Mouse (Mus musculus) limb, embryonic 13.5 days (tissue): Measurements from ENCODE around the gene Krtcap3. TPM values are rescaled to one million over a fixed set of nuclear protein-coding genes. Genes with fewer than 3 reads are reported as not detected.

Source experiments
- ATAC-seq: fragments of 200-750 bp; cut with Nextera tagmentation; 2 replicates; pipeline ENCODE4 v1.8.0; 2017; ENCODE audit warnings: low read depth, moderate number of reproducible peaks, moderate TSS enrichment; ENCODE audit not compliant: low FRiP score
- H3K27ac ChIP-seq: fragments of 300-500 bp; sonication (generic); 2 replicates; pipeline ENCODE4 v1.5.1; 2015; ENCODE audit warnings: inconsistent platforms, mild to moderate bottlenecking, moderate library complexity
- H3K27me3 ChIP-seq: fragments of 300-500 bp; sonication (generic); 2 replicates; pipeline ENCODE4 v1.6.1; 2015; ENCODE audit warnings: mild to moderate bottlenecking, inconsistent platforms
- H3K36me3 ChIP-seq: fragments of 300-500 bp; sonication (generic); 2 replicates; pipeline ENCODE4 v1.6.1; 2015; ENCODE audit warnings: inconsistent platforms, mild to moderate bottlenecking, moderate library complexity
- H3K4me1 ChIP-seq: fragments of 300-500 bp; sonication (generic); 2 replicates; pipeline ENCODE4 v1.6.1; 2015; ENCODE audit warnings: inconsistent platforms
- H3K4me2 ChIP-seq: fragments of 300-500 bp; sonication (generic); replicated peaks from 2 replicates; pipeline ENCODE4 v1.6.1; 2015; ENCODE audit warnings: inconsistent platforms, mild to moderate bottlenecking, moderate library complexity
- H3K4me3 ChIP-seq: fragments of 300-500 bp; sonication (generic); 2 replicates; pipeline ENCODE4 v1.5.1; 2015; ENCODE audit warnings: moderate library complexity, mild to moderate bottlenecking, inconsistent platforms
- H3K9ac ChIP-seq: fragments of 300-500 bp; sonication (generic); 2 replicates; pipeline ENCODE4 v1.6.1; 2015; ENCODE audit warnings: mild to moderate bottlenecking, inconsistent platforms
- H3K9me3 ChIP-seq: fragments of 300-500 bp; sonication (generic); 2 replicates; pipeline ENCODE4 v1.6.1; 2016; ENCODE audit warnings: inconsistent platforms
- WGBS: fragments of 180-500 bp; shearing (Covaris S2); methylation state at CpG from one replicate; pipeline ENCODE4 v1.1.7; 2015; 5-methylcytosine and 5-hydroxymethylcytosine counted together
- polyA plus RNA-seq: library from polyadenylated mRNA; unstranded; fragments of >200 nt; fragmentation: Nextera tagmentation; extraction: Ambion mirVana; gene quantifications from 2 replicates; pipeline ENCODE4 v1.2.1, GENCODE M21; 2015

Gene Krtcap3
- polyA plus RNA-seq, 1 experiment from 2014 or later: 16.1 TPM

DNA sequence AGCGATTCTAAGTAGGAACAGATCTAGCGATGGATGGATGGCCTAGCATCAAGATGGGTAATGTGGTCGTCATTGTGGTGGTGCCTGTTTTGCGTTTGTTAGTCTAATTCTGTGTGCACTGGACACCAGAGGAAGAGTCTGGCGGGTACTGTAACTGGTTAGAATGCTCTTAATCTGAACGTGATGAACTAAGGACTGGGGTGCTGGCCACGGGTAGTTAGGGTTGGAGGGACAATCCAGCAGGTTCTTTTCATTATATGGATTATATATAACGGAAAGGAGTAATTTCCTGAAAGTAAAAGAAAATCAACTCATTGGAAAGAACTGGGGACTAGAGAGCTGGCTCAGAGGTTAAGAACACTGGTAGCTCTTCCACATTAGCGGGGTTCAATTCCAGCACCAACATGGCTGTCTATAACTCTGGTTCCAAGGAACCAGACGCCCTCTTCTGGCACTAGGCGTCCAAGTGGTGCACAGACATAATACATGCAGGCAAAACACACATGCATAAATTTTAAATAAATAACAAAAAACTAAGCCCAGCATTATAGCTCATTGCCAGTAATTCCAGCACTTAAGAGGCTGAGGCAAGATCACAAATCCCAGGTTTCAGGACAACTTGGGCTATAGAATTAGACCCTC is 30.1 kb upstream of the Krtcap3 start:
- WGBS: 15% methylated on average over 11 of the region's 11 CpGs
- no peak for ATAC-seq
- no peaks in the 10 kb centered on the region for H3K9me3 ChIP-seq

DNA sequence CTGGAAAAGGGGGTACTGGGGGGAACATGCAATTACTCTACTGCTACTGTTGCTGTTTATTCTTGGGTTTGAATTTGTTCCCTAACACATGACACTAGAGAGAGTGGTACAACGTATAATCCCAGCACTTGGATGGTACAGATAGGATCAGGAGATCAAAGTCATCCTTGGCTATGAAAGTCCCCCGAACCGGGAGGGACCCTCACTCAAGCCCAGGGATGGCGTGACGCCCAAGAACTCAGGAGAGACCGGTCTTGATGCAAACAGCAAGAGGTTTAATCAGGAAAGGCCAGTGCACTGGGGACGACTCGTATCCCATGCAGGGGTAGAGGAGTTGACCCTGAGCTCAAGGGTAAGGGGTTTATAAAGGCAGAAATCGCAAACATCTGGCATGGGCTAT is 28.8 kb upstream of the Krtcap3 start:
- Histone ChIP-seq H3K4me3 (no peak overlapping the region), H3K9me3 (no peaks in the 10 kb centered on the region), H3K36me3 (no peaks in the 10 kb centered on the region), H3K4me2 (no peak overlapping the region), H3K27me3 (no peaks in the 10 kb centered on the region), H3K9ac (no peak overlapping the region), H3K27ac (no peak overlapping the region), H3K4me1 (peaks cover 9% of the 10 kb centered on the region)
- no peak for ATAC-seq
- WGBS: 87% methylated on average over 9 of the region's 9 CpGs

More for the DNA sequence above, 30.1 kb upstream of the Krtcap3 start:
- H3K4me1 ChIP-seq: peaks cover 9% of the 10 kb centered on the region
- H3K4me2 ChIP-seq: peak overlapping the region; percentile 76
- H3K36me3 ChIP-seq: no peaks in the 10 kb centered on the region
- peak overlapping the region; percentile 92 for H3K27ac ChIP-seq
- peak overlapping the region; percentile 76 for H3K9ac ChIP-seq
- peak overlapping the region; percentile 99 for H3K4me3 ChIP-seq
- H3K27me3 ChIP-seq: no peaks in the 10 kb centered on the region

DNA sequence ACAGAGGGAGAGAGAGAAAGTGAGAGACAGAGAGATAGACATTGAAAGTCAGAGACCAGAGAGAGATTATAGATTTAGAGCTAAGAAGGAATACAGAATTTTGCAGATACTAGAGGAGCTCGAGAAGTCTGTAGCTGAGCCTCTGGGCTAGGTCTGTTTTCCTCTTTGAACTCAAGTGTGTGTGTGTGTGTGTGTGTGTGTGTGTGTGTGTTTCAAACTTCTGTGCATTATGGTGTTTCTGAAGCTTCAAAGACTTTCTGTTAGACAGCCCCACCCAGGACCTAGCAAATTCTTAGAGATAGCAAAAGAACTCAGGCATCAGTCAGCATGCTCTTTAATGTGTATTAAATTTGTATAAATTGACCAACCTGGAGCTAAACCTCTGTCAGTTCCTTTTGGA is 24.9 kb upstream of the Krtcap3 start:
- Histone ChIP-seq H3K4me1 (no peaks in the 10 kb centered on the region), H3K9me3 (no peaks in the 10 kb centered on the region), H3K4me2 (no peak overlapping the region), H3K27ac (no peak overlapping the region), H3K4me3 (no peak overlapping the region), H3K27me3 (no peaks in the 10 kb centered on the region), H3K9ac (no peak overlapping the region), H3K36me3 (no peaks in the 10 kb centered on the region)
- 62% methylated on average over 1 of the region's 1 CpGs for WGBS
- ATAC-seq: no peak

DNA sequence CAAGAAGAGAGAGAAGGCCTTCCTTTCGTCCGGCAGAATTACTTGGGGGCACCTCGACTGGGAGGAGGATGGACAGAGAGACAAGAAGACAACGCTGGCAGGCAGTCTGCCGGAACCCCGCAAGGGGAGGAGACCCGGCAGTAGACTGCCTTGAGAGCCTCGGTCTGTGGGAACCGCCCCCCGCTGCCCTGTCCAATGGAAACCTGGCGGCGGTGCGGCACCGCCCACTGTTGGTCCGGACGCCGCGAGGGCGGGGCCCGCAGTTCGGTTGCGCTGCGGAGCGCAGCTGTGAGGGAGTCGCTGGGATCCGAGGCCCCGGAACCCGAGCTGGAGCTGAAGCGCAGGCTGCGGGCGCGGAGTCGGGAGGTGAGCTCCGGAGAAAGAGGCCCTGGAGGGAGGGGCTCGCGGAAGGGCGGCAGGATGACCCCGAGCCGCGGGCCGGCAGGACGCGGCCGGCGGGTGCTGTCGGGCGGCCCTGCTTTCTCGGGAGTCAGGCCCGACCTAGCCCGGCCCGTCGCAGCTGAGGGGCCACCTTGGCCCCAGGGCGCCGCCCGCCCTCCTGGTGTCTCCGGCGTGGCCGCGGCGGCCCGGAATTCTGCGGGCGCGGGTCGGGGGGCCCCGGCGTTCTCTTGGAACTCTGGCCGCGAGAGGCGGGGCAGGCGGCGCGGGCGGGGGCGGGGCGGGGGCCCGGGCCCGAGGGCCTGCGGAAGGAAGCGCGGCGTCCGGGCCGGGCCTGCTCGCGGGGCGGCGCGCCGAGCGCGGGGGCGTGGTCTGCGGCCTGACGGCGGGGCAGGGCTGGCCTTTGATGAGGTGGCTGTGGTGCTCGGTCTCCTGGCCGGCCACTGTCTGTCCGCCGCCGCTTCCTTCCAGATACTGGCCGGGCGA is 10.6 kb upstream of the Krtcap3 start, which contains the start of the genes Nrbp1 and Gm9970:
Gene Nrbp1, plus strand, starts transcription at position 228 of the 885 bp plus-strand sequence.
Gene Gm9970, minus strand, starts transcription at position 596 of the 885 bp plus-strand sequence.
- Histone ChIP-seq H3K27ac (peak within 1 kb of the TSS; percentile 98), H3K4me1 (peaks cover 9% of the 10 kb centered on the region), H3K36me3 (peaks cover 23% of the 10 kb centered on the region), H3K4me2 (peak within 1 kb of the TSS; percentile 93), H3K4me3 (peak within 1 kb of the TSS; percentile 91), H3K27me3 (no peaks in the 10 kb centered on the region), H3K9ac (peak within 1 kb of the TSS; percentile 98), H3K9me3 (no peaks in the 10 kb centered on the region)
- peak; percentile 99 for ATAC-seq
- WGBS: under 1% methylated on average over 45 of the region's 103 CpGs

DNA sequence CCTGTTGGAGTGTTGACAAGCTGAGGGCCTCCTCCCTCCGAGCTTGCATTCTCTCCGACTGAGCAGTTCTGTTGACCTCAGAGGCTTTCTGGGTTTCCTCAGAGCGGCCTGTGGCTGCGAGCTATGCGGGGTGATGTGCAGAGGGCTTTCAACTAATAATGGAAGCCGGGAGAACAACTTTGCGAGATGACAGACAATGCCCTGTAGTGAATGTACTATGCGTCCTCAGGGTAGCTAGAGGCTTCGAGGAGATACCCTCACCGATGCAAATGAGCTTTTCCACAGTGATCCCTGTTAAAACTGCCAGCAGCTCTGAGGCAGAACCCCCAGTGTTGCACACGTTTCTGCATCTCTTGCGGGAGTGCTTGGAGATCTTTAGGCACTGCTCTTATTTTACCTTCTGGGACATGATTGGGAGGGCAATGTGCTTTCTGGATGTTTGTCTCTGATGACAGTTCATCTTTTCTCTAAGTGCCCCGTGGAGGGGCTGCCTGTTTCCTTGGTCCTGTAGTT is 9.9 kb upstream of the Krtcap3 start:
- Histone ChIP-seq H3K9ac (peak overlapping the region; percentile 98), H3K27me3 (no peaks in the 10 kb centered on the region), H3K36me3 (peaks cover 30% of the 10 kb centered on the region), H3K27ac (peak overlapping the region; percentile 98), H3K4me1 (peaks cover 9% of the 10 kb centered on the region), H3K4me3 (peak overlapping the region; percentile 91), H3K9me3 (no peaks in the 10 kb centered on the region), H3K4me2 (peak overlapping the region; percentile 93)
- no peak for ATAC-seq
- WGBS: under 1% methylated on average over 13 of the region's 13 CpGs

DNA sequence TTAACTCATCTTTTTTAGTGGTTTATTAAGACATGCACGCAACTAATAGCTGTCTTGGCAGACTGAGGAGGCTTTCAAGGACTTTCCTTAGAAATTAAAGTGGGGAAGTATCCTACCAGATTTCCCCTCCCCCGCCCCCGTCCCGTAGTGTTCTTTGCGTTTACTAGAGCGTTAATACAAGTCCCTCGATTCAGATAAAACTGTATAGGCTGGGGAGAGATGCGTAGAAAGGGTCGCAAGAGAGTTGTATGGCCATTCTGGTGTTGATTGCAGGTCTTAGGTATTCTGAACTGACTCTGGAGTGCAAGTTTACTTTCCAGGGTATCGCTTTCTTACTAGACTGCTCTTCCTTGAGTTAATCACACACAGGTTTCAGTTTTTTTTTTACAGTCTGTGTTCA is 9.3 kb upstream of the Krtcap3 start:
- Histone ChIP-seq H3K9ac (peak overlapping the region; percentile 98), H3K36me3 (peaks cover 36% of the 10 kb centered on the region), H3K4me1 (peaks cover 9% of the 10 kb centered on the region), H3K27ac (no peak overlapping the region), H3K27me3 (no peaks in the 10 kb centered on the region), H3K4me2 (peak overlapping the region; percentile 93), H3K9me3 (no peaks in the 10 kb centered on the region), H3K4me3 (peak overlapping the region; percentile 91)
- no peak for ATAC-seq
- 18% methylated on average over 10 of the region's 10 CpGs for WGBS

DNA sequence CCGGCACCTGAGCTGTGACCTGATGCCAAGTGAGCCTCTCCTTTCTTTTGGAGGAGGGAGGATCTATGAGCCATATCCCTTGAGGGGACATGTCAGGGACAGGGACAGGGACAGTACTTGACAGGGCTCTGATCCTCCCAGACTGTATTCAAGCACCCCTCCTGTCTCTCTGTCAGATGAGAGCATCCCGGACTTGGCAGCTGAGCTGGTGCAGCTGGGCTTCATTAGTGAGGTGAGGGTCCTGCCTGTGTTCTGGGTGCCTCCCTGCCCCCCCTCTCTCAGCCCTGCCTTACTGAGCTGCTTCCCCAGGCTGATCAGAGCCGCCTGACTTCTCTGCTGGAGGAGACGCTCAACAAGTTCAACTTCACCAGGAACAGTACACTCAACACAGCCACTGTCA is 775 bp upstream of the Krtcap3 start:
- 35% methylated on average over 4 of the region's 4 CpGs for WGBS
- no peaks in the 10 kb centered on the region for H3K9me3 ChIP-seq
- ATAC-seq: peak; percentile 17; the same call in 1 of the 2 replicates
- peak overlapping the region; percentile 66 for H3K4me2 ChIP-seq
- H3K4me3 ChIP-seq: no peak overlapping the region
- H3K4me1 ChIP-seq: peaks cover 38% of the 10 kb centered on the region
- H3K27me3 ChIP-seq: no peaks in the 10 kb centered on the region
- peak overlapping the region; percentile 69; the same call in 1 of the 2 replicates for H3K27ac ChIP-seq
- H3K36me3 ChIP-seq: peaks cover 96% of the 10 kb centered on the region
- peak overlapping the region; percentile 65 for H3K9ac ChIP-seq

DNA sequence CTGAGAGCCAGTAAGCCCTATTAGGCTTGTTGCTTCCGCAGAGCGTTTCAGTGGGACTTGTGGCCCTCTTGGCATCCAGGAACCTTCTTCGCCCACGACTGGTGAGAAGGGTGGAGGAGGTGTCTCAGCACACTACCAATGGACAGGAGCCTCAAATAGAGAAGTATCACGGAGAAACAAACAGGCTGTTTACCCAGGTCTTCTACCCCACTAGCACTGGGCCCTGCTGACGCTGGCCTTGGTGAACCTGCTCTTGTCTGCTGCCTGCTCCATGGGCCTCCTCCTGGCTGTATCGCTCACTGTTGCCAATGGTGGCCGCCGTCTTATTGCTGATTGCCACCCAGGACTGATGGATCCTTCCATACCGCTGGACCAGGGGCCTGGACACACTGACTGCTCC is 660 bp downstream of the Krtcap3 start:
- peak overlapping the region; percentile 44 for H3K4me3 ChIP-seq
- 45% methylated on average over 10 of the region's 10 CpGs for WGBS
- no peaks in the 10 kb centered on the region for H3K9me3 ChIP-seq
- H3K9ac ChIP-seq: peak overlapping the region; percentile 65
- peaks cover 38% of the 10 kb centered on the region for H3K4me1 ChIP-seq
- peak overlapping the region; percentile 75; the same call in 1 of the 2 replicates for H3K27ac ChIP-seq
- H3K27me3 ChIP-seq: no peaks in the 10 kb centered on the region
- H3K36me3 ChIP-seq: peaks cover 93% of the 10 kb centered on the region
- H3K4me2 ChIP-seq: peak overlapping the region; percentile 66
- no peak; the same call in 1 of the 2 replicates for ATAC-seq

DNA sequence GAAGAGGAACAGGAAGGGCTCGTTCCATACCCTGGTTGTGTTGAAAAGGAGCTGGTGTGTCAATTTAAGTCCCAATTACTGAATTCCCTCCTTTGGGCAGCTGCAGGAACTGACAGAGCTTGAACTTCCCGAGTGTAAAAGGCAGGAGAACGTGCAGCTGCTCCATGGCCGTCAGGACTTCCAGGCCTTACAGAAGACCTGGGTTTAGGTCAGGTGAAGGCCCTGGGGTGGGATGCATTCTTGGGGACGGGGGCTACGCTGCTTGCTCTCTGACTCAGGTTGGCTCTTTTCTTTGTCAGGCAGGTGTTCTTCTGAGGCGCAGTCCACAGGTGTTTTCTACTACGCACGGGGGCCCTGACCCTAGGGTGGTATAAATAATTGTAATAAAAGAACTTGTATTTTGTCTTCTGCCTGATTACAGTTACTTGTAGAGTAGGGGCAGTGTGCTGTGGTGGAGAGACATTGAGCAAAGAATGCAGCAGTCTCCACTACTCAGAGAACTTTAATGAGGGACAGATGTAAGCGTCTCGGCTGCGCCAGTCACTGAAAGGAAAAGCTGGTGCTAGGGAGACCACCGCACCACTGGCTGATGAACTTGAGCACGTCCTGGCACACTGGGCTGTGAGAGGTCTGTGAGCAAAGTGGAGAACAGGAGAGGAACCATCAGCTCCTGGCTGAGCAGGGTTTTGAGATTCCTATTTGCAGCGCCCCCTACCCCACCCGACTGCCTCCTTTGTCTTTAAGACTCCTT is 1.5 kb downstream of the Krtcap3 start:
- H3K9ac ChIP-seq: no peak overlapping the region; the same call in 1 of the 2 replicates
- H3K4me2 ChIP-seq: peak overlapping the region; percentile 66
- peaks cover 93% of the 10 kb centered on the region for H3K36me3 ChIP-seq
- no peaks in the 10 kb centered on the region for H3K27me3 ChIP-seq
- 0 out of 2 replicates have a peak overlapping the region, but pooled peaks have one; percentile 7 for H3K4me3 ChIP-seq
- no peaks in the 10 kb centered on the region for H3K9me3 ChIP-seq
- H3K27ac ChIP-seq: peak overlapping the region; percentile 75
- 44% methylated on average over 16 of the region's 16 CpGs for WGBS
- ATAC-seq: 0 out of 2 replicates have a peak, but pooled peaks have one; percentile 21
- peaks cover 38% of the 10 kb centered on the region for H3K4me1 ChIP-seq

DNA sequence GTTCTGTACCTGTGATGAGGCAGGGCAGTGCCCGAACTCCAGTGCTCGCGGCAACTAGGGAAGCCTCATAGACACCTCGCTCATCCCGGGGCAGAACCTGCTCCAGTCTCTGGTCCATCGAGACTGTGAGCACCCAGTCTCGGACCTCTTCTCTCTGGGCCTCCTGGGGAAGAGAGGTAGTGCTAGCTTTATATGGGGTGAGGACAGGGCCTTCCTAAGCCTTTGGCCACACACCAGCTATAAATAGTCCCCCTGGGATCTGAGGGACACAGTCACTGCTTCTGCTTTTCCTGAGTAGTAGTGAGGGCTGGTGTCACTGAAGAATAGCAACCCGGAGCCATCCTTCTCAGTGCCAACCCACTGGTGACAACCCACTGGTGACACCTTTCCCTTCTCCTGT is 2.3 kb downstream of the Krtcap3 start:
- Histone ChIP-seq H3K4me2 (no peak overlapping the region), H3K9me3 (no peaks in the 10 kb centered on the region), H3K27ac (peak overlapping the region; percentile 75; the same call in 1 of the 2 replicates), H3K9ac (no peak overlapping the region), H3K4me3 (no peak overlapping the region), H3K36me3 (peaks cover 92% of the 10 kb centered on the region), H3K4me1 (peaks cover 38% of the 10 kb centered on the region), H3K27me3 (no peaks in the 10 kb centered on the region)
- no peak for ATAC-seq
- 94% methylated on average over 8 of the region's 8 CpGs for WGBS

DNA sequence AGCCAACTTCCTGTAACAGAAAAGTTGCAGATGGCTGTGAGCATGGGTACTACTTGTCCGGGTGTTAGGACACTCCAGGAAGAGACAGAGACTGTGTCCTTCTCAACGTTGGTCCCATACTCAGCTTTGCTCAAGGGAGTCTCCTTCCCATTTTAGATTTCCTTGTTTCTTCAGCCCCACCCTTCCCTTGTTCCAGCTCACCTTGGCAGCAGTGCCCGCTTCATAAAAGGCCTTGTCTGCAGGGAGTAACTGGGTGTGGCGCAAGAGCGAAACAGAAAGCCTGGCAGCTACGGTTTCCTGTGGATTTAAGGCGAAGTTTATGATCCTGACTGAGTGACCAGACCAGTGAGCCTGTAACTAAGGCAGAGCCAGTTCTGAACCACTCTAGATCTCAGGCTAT is 3.0 kb downstream of the Krtcap3 start:
- Histone ChIP-seq H3K4me3 (no peak overlapping the region), H3K9me3 (no peaks in the 10 kb centered on the region), H3K27ac (no peak overlapping the region), H3K4me1 (peaks cover 38% of the 10 kb centered on the region), H3K9ac (no peak overlapping the region), H3K4me2 (no peak overlapping the region), H3K27me3 (no peaks in the 10 kb centered on the region), H3K36me3 (peaks cover 92% of the 10 kb centered on the region)
- no peak for ATAC-seq
- 80% methylated on average over 7 of the region's 7 CpGs for WGBS
